Mouse (Mus musculus) 416B (cell line): ENCODE data around the gene Zc3h7a.

ENCODE experiments used
- DNase-seq: peaks from one replicate; pipeline ENCODE4 v3.0.0; 2011; ENCODE audit warnings: low read depth

The Zc3h7a gene

DNA sequence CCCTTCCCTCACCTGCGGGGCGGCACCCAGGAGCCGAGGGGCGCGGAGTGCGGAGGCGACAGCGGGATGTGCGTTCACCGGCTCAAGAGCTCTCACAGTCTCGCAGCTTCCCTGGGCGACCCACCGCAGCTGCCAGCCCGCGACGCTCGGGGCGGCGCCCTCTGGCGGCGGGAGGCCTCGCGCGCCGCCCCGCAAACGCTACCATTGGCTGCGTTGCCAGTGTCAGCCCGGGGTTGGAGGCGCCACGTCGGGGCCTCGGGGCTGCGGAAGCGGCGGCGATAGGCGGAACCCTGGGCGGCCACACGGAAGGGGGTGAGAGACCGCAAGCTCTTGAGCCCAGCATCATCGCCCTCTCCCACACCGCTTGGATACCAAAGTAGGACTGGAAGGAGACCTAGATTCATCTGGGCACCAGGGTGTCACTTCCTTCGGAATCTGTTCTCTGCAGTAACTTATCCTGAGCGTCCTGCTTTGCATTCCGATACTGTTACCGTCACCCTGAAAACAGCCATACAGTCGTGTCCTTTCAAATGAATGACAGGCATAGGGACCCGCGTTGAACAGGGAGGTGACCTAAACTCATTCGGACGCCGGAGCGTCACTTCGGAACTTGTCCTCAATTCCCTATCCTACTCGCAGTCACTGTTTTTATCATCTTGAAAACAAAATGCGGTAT lies at the start of gene Zc3h7a:
Gene Zc3h7a (minus strand): TSS at position 186 of the 676 bp plus-strand sequence.
- DNase-seq = peak; percentile 89

DNA sequence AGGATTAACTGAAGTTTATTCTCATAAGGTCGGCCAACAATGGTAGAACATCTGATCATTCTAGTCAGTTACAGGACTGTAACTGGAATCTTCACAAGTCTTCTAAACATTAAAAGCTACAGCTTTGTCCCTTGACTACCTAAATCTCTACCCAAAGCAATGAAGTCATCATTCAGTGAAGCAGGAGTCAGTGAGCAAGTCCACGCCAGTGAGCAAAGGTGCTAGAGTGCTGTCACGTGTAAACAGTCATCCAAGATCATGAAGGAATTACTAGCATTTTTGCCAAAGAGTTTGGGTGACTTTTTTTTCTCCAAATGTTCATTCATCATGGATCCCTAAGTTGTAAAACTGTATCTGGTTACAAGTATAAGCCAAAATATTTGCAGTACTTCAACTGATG lies 41.6 kb upstream of the Zc3h7a start:
- no peak for DNase-seq

DNA sequence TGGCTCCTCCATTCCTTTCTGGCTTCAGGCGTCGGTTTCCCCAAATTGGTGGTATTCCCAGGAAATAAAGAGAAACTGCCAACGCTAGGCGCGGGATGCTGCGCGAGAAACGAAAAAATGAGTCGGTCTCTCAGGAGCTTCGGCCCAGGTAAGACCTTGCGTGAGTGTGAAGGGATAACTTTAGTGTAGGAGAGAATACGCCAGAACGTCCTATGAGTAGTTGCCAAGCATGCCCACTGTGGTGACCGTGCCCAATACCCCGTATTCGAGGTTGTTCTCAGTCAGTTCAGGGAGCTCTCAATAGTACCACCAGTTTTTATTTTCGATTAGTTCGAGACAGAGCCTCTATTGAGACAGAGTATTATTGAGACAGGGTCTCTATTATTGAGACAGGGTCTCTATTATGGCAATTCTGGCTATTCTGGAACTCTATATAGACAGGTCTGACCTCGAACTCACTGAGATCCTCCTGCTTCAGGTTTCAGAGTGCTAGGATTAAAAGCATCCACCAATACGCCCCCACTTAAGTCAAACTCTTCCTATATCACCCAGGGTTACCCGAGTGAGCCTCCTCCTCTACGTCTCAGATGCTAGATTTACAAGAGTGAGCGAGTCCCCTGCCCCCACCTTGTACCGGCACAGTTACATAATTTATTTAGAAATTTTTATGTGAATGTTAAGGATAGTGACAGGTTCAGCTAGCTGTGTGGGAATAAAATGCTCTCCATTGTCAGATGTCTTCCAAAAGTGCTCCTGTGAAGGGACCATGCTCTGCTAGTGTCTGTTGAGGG lies 27.6 kb upstream of the Zc3h7a start:
- peak; percentile 35 for DNase-seq

GRCm38 (mm10) chr16:11202571-11203554 lies 26.7 kb upstream of the Zc3h7a start, which contains the start of gene Rsl1d1:
Gene Rsl1d1 (minus strand): TSS chr16:11203331.
- DNase-seq = peak; percentile 97

DNA sequence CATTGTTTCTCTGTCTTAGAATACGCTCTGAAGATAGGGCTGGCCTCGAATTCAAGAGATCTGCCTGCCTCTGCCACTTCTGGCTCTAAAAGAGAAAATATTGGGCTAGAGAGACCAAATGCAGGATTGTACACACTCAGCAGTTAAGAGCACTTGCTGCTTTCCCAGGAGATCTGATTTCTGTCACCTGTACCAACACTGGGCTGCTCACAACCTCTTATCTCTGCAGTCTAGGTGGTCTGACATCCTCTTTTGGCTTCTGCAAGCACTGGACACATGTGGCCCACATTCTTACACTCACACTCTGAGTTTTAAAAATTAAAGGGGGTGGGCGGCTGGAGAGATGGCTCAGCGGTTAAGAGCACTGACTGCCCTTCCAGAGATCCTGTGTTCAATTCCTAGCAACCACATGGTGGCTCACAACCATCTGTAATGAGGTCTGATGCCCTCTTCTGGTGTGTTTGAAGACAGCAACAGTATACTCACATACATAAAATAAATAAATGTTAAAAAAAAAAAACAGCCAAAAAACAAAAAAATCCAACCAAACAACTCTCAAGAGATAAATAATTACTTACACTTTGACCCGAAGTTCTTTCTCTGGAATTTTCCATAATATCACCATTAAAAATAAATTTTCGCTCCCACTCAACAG lies 25.7 kb upstream of the Zc3h7a start:
- no peak for DNase-seq

DNA sequence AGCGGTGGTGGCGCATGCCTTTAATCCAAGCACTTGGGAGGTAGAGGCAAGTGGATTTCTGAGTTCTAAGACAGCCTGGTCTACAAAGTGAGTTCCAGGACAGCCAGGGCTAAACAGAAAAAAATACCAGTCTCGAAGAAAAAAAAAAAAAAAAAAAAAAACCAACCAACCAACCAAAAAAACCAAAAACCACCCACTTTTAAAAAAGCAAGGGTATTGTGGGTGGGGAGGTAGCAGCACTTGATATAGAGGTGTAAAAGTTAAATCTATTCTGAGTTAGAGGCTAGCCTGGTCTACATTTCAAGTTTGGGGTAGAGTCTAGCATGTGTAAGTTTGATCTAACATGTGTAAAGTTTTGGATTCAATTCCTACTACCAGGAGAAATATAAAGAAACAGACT lies 24.1 kb upstream of the Zc3h7a start:
- no peak for DNase-seq

DNA sequence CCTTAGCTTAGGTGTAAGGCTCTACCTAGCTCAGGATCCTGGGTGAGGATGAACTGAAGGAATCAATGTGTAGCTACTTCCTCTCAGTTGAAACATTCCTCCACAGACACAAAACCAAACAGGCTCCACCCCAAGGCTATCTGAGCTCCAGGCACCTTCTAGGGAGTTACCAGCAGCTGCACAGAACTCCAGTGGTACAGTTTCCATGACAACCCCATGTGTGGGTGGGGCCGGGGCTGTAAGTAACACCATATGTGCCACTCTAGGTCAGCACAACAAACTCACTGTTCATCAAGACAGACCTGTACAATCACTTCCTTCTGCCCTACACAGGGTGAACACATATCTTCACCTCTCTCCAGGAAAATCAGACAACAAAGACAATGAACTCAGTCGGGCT lies 22.3 kb upstream of the Zc3h7a start:
- DNase-seq = no peak

- no peak for DNase-seq
Measured at GRCm38 (mm10) chr16:11197052-11197451, 20.9 kb upstream of the Zc3h7a start.

GRCm38 (mm10) chr16:11193231-11193630 lies 17.0 kb upstream of the Zc3h7a start:
- no peak for DNase-seq

DNA sequence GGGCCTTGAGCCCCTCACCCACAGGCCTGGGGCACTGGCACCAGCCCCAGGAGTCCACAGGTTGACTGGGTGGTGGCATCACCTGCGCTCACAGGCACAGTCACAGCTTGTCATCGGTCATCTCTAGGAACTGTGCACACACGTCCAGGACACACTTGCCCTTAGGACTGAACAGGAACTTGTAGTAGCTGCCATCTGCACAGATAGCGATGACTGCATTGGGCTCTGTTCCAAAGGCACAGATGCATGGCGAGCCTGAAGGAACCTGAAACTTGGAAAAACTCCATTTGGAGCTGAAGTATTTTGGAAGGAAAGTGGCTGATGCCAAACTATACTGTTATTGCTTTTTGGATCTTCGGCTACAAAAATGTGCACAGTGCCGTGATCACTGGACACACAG lies 14.0 kb upstream of the Zc3h7a start:
- no peak for DNase-seq

DNA sequence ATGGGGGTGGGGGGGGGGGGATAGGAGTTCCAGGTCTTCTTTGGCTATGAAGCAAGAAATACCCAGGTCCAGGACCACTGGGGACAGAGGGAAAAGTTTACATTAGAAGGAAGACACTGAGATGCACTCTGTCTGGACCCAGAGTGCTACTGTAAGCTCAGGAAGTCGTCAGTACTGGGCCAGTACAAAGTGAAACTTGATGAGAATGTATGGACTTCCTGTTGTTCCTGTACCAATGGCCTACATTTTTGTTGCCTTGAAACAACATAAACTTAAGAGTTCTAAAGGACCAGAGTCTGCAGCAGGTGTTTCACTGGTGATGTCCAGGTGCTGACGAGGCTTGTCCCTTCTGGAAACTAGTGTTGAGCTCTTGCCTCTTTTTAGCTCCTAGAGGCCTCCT lies 1.2 kb upstream of the Zc3h7a start:
- no peak for DNase-seq

- DNase-seq = no peak
Measured at GRCm38 (mm10) chr16:11176884-11177244, 671 bp upstream of the Zc3h7a start.

- peak; percentile 88 for DNase-seq
Measured at GRCm38 (mm10) chr16:11175489-11176207, 545 bp downstream of the Zc3h7a start.

DNA sequence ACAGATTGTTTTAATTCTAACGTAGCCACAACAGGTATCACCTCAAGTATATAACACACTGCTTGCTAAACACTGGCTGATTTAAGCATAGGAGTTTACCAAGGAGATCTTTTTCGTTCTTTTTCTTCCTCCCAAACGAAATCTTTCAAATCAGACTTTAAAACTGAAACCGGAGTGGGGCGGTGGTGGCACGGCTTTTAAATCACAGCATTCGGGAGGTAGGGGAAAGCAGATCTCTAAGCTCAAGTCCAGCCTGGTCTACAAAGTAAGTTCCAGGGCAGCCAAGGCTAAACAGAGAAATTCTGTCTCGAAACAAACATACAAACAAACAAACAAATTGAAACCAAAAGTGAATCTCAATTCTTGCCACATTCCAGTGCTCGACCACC lies 1.1 kb downstream of the Zc3h7a start:
- no peak for DNase-seq

DNA sequence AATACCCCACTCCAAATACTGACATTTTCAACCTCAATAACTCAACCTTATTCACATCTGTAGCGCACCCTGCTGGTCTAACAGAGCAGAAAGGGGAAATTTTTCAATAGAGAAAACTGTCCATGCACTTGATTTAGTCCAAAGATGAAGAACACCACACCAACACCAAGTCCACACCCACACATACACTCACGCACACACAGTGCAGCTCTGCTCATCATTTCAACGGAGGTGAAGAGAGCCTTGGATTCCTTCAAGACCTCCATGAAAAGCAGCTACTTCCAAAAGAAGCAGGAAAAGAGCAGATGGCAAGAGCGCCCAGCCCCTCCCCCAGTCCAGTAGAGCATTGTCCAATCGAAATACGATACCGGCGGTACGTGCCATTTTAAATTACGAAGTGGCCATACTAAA lies 1.5 kb downstream of the Zc3h7a start:
- DNase-seq = peak; percentile 89

GRCm38 (mm10) chr16:11171679-11172078 lies 4.5 kb downstream of the Zc3h7a start:
- DNase-seq = no peak

GRCm38 (mm10) chr16:11166431-11166830 lies 9.8 kb downstream of the Zc3h7a start:
- no peak for DNase-seq

DNA sequence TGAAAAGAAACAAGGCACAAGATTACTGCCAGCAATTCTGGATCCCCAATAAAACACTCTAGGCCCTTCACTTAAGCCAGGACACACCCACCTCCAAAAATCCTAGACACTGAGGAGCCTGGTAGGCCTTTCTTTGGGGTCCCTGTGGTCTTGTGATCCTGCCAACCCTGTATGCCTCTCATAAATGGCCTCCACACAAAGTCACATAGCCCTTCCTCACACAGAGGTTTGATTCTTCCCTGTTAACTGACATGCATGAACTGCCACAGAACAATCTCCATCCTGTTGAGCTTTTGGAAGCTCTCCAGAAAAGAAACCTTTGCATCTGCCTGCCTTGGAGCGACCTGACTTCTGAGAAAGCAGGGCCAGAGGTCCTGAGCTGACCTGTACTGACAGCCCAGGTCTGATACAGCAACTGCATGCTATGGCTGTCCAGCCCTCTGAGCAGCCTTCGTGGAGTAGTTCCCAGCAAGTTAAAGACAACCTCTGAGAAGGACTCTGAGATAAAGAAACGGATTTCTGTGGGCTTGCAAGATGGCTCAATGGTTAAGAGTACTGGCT lies 11.4 kb downstream of the Zc3h7a start:
- DNase-seq = no peak

DNA sequence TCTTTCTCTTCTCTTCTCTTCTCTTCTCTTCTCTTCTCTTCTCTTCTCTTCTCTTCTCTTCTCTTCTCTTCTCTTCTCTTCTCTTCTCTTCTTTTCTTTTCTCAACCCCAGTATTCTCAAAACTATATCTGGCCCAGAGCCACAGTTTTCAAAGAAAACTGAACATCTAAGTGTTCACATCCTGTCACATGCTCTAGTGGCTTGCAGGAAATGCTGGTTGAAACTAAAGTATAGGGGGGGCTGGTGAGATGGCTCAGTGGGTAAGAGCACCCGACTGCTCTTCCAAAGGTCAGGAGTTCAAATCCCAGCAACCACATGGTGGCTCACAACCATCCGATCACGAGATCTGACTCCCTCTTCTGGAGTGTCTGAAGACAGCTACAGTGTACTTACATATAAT lies 18.5 kb downstream of the Zc3h7a start:
- DNase-seq = peak; percentile 59

GRCm38 (mm10) chr16:11154500-11154899 lies 21.7 kb downstream of the Zc3h7a start:
- peak; percentile 27 for DNase-seq
